In the genomic region with DNA sequence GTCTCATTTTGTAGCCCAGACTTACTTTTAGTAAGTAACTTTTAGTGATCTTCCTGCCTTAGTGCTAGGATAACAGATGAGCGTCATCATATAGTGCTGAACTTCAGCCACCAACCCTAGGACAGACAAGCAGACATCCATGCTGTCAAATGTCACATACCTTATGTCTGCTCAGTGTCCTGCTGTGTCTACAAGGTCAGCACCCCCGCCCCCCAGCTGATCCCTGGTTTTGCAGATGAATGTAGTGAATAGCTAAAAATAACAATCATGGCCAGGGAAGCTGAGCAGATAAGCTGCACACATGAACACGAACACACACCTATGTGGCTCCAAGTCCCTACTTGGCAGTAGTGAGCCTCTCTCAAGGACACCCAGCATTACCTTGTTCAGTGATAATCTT, we compare ENCODE assay signal across 11 mouse cellular contexts.
"Had no signal": no experiment of that assay in that cellular context is flagged by ENCODE, and none has a peak within 500 bp of the region (broad histone marks: within the 10 kb centered on the region; RNA-seq: fewer than 3 reads in every experiment).

No protein-coding gene starts in this region.

- H3K4me2 ChIP-seq: limb, embryonic 13.5 days; midbrain, embryonic 13.5 days had no signal

- H3K27me3 ChIP-seq: limb, embryonic 13.5 days; midbrain, embryonic 13.5 days had no signal

- H3K36me3 ChIP-seq: limb, embryonic 13.5 days; midbrain, embryonic 13.5 days had no signal

- H3K4me3 ChIP-seq: layer of hippocampus, adult 2 months; limb, embryonic 13.5 days; midbrain, embryonic 13.5 days had no signal

- DNase-seq: kidney, postnatal 10 days; kidney, postnatal 4 days; left cerebral cortex, postnatal 4 days; lung, adult 18-20 months; right cerebral cortex, adult 18-20 months; right cerebral cortex, postnatal 25 days; thymus, postnatal 36 days had no signal

- H3K27ac ChIP-seq: layer of hippocampus, adult 2 months; limb, embryonic 13.5 days; liver, embryonic 14.5 days; midbrain, embryonic 13.5 days had no signal

- ATAC-seq: midbrain, embryonic 13.5 days had no signal

- H3K9me3 ChIP-seq: limb, embryonic 13.5 days; midbrain, embryonic 13.5 days had no signal

- H3K9ac ChIP-seq: limb, embryonic 13.5 days; liver, embryonic 14.5 days; midbrain, embryonic 13.5 days had no signal
